Comparison of ENCODE assay signal across 16 mouse cellular contexts in the genomic region with DNA sequence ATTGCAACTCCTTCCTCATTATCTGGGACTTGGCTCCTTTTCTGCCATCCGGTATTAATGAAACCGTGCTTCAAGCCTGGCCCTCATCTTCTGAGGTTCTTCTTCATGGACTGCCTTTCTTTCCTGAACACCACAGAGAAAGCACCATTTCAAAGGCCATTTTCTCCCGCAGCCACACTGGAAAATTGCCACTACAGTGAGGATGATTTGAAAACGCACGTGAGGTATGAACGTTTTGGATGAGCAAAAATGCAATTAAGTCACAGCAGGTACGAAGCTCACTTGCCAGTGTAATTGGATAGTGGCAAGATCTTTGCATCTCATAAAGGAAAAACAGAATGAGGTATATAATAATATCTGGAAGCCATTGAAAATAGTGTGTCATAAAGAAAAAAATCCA.
"Had no signal": no experiment of that assay in that cellular context is flagged by ENCODE, and none has a peak within 500 bp of the region (broad histone marks: within the 10 kb centered on the region; RNA-seq: fewer than 3 reads in every experiment).

No protein-coding gene starts in this region.

- H3K4me2 ChIP-seq: liver, embryonic 11.5 days; liver, embryonic 15.5 days; midbrain, embryonic 13.5 days had no signal

- H3K4me3 ChIP-seq: limb, embryonic 10.5 days; liver, embryonic 15.5 days; midbrain, embryonic 13.5 days had no signal

- H3K27me3 ChIP-seq: liver, embryonic 15.5 days; midbrain, embryonic 13.5 days had no signal

- H3K9me3 ChIP-seq: limb, embryonic 10.5 days; liver, embryonic 15.5 days; midbrain, embryonic 13.5 days had no signal

- H3K4me1 ChIP-seq: limb, embryonic 10.5 days; liver, embryonic 15.5 days had no signal

- H3K36me3 ChIP-seq: limb, embryonic 10.5 days; liver, embryonic 15.5 days; midbrain, embryonic 13.5 days had no signal

- DNase-seq: kidney, adult 9 months; kidney, postnatal 36 days; layer of hippocampus, adult 9-11 months; lung, adult 2 months; lung, postnatal 36 days; retina, postnatal 1 day; right cerebral cortex, postnatal 4 days; spleen, adult 18-20 months; thymus, adult 18-20 months; thymus, postnatal 14 days had no signal

- H3K27ac ChIP-seq: kidney, postnatal 0 days; limb, embryonic 10.5 days; liver, embryonic 15.5 days; midbrain, embryonic 13.5 days had no signal

- ATAC-seq: lung, postnatal 0 days; midbrain, embryonic 13.5 days had no signal

- H3K9ac ChIP-seq: liver, embryonic 15.5 days; midbrain, embryonic 13.5 days had no signal
